Mouse (Mus musculus) midbrain, embryonic 12.5 days (tissue): ENCODE results near the gene Cacna1c. TPM values are rescaled to one million over a fixed set of nuclear protein-coding genes. Genes with fewer than 3 reads are reported as not detected.
A peak's percentile ranks its signal among the peaks of the same experiment; 100 is the strongest.

ENCODE experiments used
- ATAC-seq: fragments of 200-750 bp; cut with Nextera tagmentation; 2 replicates; pipeline ENCODE4 v1.8.0; 2017; ENCODE audit warnings: low read depth, moderate TSS enrichment, moderate library complexity; ENCODE audit not compliant: low FRiP score
- H3K27ac ChIP-seq: fragments of 300-500 bp; sonication (generic); replicated peaks from 2 replicates; pipeline ENCODE4 v1.5.1; 2016; ENCODE audit warnings: mild to moderate bottlenecking
- H3K27me3 ChIP-seq: fragments of 300-500 bp; sonication (generic); 2 replicates; pipeline ENCODE4 v1.6.1; 2016; ENCODE audit warnings: mild to moderate bottlenecking
- H3K36me3 ChIP-seq: fragments of 300-500 bp; sonication (generic); 2 replicates; pipeline ENCODE4 v1.6.1; 2016
- H3K4me1 ChIP-seq: fragments of 300-500 bp; sonication (generic); 2 replicates; pipeline ENCODE4 v1.6.1; 2016
- H3K4me2 ChIP-seq: fragments of 300-500 bp; sonication (generic); replicated peaks from 2 replicates; pipeline ENCODE4 v1.6.1; 2016; ENCODE audit warnings: mild to moderate bottlenecking, moderate library complexity
- H3K4me3 ChIP-seq: fragments of 300-500 bp; sonication (generic); 2 replicates; pipeline ENCODE4 v1.5.1; 2016; ENCODE audit warnings: mild to moderate bottlenecking
- H3K9ac ChIP-seq: fragments of 300-500 bp; sonication (generic); replicated peaks from 2 replicates; pipeline ENCODE4 v1.6.1; 2016; ENCODE audit warnings: mild to moderate bottlenecking, moderate library complexity
- H3K9me3 ChIP-seq: fragments of 300-500 bp; sonication (generic); 2 replicates; pipeline ENCODE4 v1.6.1; 2016; ENCODE audit warnings: mild to moderate bottlenecking
- WGBS: fragments of 180-500 bp; shearing (Covaris S2); methylation state at CpG from one replicate; pipeline ENCODE4 v1.1.7; 2016; 5-methylcytosine and 5-hydroxymethylcytosine counted together
- polyA plus RNA-seq: library from polyadenylated mRNA; unstranded; fragments of >200 nt; fragmentation: Nextera tagmentation; extraction: Ambion mirVana; gene quantifications from 2 replicates; pipeline ENCODE4 v1.2.1, GENCODE M21; 2016

Cacna1c gene
- polyA plus RNA-seq, 1 experiment from 2014 or later = 5.1 TPM

DNA sequence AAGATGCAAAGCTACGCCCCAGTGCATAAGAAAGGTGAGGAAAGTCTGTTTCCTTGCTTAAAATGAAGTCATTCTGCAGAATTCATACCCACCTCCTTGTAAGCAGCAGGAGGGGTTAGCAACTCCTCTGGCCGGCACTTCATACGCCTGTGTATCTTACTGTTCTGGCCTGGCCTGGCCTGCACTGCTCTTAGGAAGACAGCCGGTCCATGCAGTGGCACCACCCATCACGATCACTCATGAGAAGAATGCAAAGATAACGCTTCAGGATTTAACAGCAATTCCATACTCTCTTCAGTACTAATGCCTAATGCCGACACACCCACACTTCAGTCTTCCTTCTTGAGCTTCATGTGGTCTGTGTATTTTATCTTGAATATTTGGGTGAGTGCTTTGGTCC, 8.1 kb upstream of the Cacna1c start:
- Histone ChIP-seq H3K27ac (no peak overlapping the region), H3K27me3 (no peaks in the 10 kb centered on the region), H3K4me2 (no peak overlapping the region), H3K36me3 (peaks cover 28% of the 10 kb centered on the region), H3K9me3 (no peaks in the 10 kb centered on the region), H3K4me3 (no peak overlapping the region), H3K9ac (no peak overlapping the region), H3K4me1 (peaks cover 12% of the 10 kb centered on the region)
- 92% methylated on average over 7 of the region's 7 CpGs for WGBS
- no peak for ATAC-seq

DNA sequence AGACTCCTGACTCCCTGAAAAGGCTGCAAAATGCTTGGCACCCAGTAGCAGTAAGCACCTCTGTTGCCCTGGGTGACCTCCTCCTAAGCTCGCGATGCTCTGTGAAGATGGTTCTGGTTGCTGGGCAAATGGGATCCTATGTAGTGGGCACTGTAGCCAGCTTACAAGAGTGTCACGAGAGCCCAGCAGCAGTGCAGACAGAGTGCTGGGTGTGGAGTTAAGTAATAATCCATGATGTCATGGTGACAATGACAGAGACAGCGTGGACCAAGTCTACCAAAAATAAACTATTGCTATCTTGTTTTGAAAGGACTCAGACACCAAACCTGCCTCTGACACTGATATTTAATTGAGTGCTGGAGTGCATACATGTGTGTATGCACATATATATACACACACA, 5.4 kb upstream of the Cacna1c start:
- no peak for ATAC-seq
- Histone ChIP-seq H3K4me3 (no peak overlapping the region), H3K36me3 (peaks cover 28% of the 10 kb centered on the region), H3K27ac (no peak overlapping the region), H3K9me3 (no peaks in the 10 kb centered on the region), H3K4me2 (no peak overlapping the region), H3K9ac (no peak overlapping the region), H3K4me1 (peaks cover 24% of the 10 kb centered on the region), H3K27me3 (no peaks in the 10 kb centered on the region)
- WGBS = 91% methylated on average over 4 of the region's 4 CpGs

DNA sequence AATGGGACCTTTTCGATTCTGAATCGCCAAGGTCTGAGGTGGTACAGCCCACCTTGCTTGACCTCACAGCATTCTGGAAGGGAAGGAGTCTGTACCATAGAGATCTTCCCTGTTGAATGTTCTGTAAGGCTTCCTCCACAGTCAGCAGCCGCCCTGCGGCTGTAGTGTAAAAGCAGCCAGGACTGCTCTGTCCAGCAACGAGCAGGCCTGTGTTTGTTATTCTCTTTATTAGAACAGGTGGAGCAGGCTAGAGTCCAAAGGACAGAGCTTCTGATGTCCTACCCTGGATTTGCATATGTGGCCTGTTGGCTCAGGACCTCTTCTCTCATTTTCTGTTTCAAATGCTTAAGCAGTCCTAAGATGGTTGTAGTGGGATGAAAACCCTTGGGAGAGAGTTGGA, 4.1 kb upstream of the Cacna1c start:
- H3K27ac ChIP-seq = no peak overlapping the region
- H3K9ac ChIP-seq = no peak overlapping the region
- peaks cover 22% of the 10 kb centered on the region for H3K4me1 ChIP-seq
- H3K36me3 ChIP-seq = peaks cover 28% of the 10 kb centered on the region
- ATAC-seq = no peak
- no peak overlapping the region for H3K4me2 ChIP-seq
- no peak overlapping the region for H3K4me3 ChIP-seq
- no peaks in the 10 kb centered on the region for H3K9me3 ChIP-seq
- WGBS = 83% methylated on average over 5 of the region's 5 CpGs
- H3K27me3 ChIP-seq = no peaks in the 10 kb centered on the region

DNA sequence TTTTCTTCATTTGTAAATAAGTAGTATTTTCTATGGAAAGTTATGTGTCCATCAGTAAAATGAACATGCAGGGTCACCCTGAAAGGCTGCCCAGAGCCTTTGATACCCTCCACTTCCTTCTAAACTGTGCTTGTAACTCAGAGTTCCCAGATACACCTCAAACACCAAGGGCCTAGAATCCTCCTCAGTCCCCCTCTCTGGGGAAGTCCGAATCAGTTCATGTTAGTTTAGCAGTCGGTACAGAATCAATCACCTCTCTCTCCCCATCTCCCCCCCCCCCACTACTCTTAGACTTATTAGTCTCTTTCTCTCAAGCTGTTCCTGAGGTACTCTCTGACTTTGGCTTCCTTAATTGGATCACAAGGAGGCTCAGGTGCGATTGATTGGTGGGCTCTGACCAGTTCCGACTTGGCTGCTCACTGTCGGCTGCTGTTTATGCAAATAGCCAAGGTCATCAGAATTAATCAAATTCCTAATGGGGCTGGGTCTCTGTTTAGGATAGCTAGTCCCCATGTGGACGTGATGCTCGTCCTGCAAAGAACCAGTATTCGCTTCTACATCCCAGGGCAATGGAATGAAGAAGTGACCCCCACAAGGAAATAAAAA, 3.2 kb upstream of the Cacna1c start:
- Histone ChIP-seq H3K27me3 (no peaks in the 10 kb centered on the region), H3K27ac (peak overlapping the region; percentile 27), H3K9me3 (no peaks in the 10 kb centered on the region), H3K4me1 (peaks cover 20% of the 10 kb centered on the region), H3K9ac (no peak overlapping the region), H3K4me2 (peak overlapping the region; percentile 9; the same call in 1 of the 2 replicates), H3K4me3 (no peak overlapping the region), H3K36me3 (peaks cover 31% of the 10 kb centered on the region)
- WGBS = 28% methylated on average over 8 of the region's 8 CpGs
- peak; percentile 35; the same call in 1 of the 2 replicates for ATAC-seq

DNA sequence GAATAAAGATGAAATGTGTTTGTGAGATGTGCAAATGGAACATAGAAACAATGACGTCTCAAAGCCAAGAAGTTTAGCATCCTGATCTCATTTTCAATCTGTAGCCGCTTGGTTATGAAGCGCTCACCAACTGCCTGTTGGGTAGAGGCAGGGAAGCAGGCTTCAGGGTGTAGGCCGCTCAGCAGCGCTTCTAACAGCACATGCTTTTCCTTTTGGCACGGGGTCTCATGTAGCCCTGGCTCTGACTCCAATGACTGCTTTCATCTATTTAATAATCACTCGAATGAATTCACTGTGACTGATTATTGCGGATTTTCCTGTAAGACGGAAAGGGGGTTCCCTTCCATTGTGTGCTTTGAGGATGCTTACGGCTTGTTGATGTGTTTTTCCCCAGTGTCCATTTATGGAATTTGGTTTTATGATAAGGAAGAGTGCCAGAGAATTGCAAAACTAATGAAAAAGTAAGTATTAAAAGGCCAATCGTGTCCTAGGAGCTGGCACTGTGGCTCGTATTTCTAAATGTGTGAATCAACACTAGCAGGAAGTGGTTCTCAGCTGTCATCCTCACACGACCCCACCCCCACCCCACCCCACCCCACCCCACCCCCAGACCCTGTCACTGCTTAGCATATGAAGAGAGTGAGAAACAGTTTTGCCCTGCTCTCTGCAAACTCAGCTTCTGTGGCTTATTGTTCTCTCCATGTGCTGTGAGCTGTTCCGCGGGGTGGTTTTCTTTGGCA, 2.5 kb upstream of the Cacna1c start:
- H3K27me3 ChIP-seq = no peaks in the 10 kb centered on the region
- peaks cover 31% of the 10 kb centered on the region for H3K36me3 ChIP-seq
- H3K4me2 ChIP-seq = peak overlapping the region; percentile 9; the same call in 1 of the 2 replicates
- peak; percentile 88 for ATAC-seq
- H3K9me3 ChIP-seq = no peaks in the 10 kb centered on the region
- H3K4me3 ChIP-seq = no peak overlapping the region
- no peak overlapping the region for H3K9ac ChIP-seq
- H3K27ac ChIP-seq = peak overlapping the region; percentile 27
- H3K4me1 ChIP-seq = peaks cover 20% of the 10 kb centered on the region
- 40% methylated on average over 15 of the region's 15 CpGs for WGBS

DNA sequence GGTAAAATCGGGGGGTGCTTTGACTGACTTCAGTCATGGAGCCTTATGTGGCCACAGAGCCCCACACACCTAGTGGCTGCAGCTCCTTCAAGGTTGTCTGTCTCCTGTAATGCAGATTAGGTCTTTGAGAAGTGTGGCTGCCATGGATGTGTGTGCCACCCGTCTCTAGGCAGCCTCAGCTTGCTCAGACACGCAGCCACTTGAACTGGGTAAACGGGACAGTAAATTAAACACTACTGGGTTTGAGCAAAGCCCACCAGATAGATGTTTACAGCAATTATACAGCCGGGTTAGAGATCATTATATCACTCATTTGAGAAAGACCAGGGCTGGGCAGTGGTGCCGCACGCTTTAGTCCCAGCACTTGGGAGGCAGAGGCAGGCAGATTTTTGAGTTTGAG, 1.6 kb downstream of the Cacna1c start:
- no peak for ATAC-seq
- Histone ChIP-seq H3K27me3 (no peaks in the 10 kb centered on the region), H3K9me3 (no peaks in the 10 kb centered on the region), H3K9ac (no peak overlapping the region), H3K4me3 (no peak overlapping the region), H3K36me3 (peaks cover 49% of the 10 kb centered on the region), H3K27ac (no peak overlapping the region), H3K4me1 (peaks cover 15% of the 10 kb centered on the region), H3K4me2 (no peak overlapping the region)
- WGBS = 88% methylated on average over 7 of the region's 7 CpGs

DNA sequence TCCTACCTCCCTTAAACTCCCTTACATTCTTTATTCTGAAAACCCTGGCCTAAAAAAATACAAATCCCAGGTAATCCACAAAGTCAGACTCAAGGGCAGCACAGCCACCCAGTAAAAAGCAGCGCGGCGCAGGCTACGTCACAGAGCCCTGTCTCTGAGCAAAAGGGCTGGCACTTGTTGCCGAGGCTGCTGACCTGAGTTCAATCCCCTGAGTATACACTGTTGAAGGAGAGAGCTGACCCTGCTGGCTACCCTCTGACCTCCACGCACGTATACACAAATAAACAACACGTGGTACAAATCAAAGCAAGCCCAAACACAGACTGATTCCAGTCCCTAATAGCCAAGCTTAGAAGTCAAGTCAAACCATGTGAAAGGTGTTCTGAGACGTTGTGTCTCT, 2.1 kb downstream of the Cacna1c start:
- H3K9ac ChIP-seq = no peak overlapping the region
- no peak for ATAC-seq
- H3K4me2 ChIP-seq = no peak overlapping the region
- H3K4me1 ChIP-seq = peaks cover 11% of the 10 kb centered on the region
- 80% methylated on average over 9 of the region's 9 CpGs for WGBS
- H3K4me3 ChIP-seq = no peak overlapping the region
- peaks cover 52% of the 10 kb centered on the region for H3K36me3 ChIP-seq
- no peaks in the 10 kb centered on the region for H3K27me3 ChIP-seq
- H3K27ac ChIP-seq = no peak overlapping the region
- no peaks in the 10 kb centered on the region for H3K9me3 ChIP-seq

DNA sequence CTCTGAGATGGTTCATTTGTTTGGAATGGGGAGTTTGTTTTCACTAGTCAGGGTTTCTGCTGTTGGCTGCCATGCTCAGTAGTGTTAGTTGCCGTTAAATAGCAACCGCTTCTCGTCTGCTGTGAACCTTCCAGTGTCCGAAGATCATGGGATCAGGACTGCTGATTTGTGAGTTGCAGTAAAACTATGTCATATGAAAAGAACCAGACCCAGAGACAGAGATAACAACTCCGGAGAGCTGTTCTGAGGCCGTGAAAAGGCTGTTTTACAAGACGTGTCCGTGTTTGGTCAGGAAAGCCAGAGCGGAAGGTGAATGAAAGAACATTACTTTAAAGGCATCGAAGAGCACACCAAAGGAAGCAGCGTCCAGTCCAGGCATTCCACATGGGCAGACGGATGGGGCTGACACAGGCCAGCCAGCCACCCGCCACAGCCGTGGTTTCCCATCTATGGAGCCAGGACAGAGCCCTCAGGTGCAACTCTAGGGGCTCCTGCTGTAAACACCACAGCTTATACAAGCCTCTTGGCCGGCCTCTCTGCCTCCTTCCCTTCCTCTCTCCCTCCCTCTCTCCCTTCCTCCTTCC, 2.6 kb downstream of the Cacna1c start:
- no peak for ATAC-seq
- Histone ChIP-seq H3K36me3 (peaks cover 52% of the 10 kb centered on the region), H3K4me2 (no peak overlapping the region), H3K27ac (no peak overlapping the region), H3K9me3 (no peaks in the 10 kb centered on the region), H3K27me3 (no peaks in the 10 kb centered on the region), H3K4me1 (peaks cover 6% of the 10 kb centered on the region), H3K9ac (no peak overlapping the region), H3K4me3 (no peak overlapping the region)
- 90% methylated on average over 15 of the region's 15 CpGs for WGBS

DNA sequence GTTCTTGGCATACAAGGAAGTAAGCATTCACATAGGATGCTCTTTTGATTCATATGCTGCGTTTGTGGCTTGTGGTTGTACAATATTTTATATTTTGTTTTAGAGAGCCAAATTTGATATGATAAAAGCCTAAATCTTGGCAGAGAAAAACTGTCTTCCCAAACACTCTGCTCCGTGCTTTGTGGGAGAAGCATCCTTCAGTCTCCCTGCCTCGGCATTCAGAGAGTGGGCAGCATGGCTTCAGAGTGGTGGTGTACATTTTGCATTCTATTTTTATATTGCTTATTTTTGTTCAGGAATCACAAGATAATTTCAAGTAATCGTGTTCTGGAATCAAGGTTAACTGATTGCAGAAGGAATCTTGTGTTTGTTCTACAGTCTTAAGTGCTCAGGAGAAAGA, 4.7 kb downstream of the Cacna1c start:
- ATAC-seq = no peak
- H3K4me1 ChIP-seq = no peaks in the 10 kb centered on the region
- H3K27ac ChIP-seq = no peak overlapping the region
- 95% methylated on average over 4 of the region's 4 CpGs for WGBS
- H3K9ac ChIP-seq = no peak overlapping the region
- H3K4me3 ChIP-seq = no peak overlapping the region
- H3K27me3 ChIP-seq = no peaks in the 10 kb centered on the region
- no peak overlapping the region for H3K4me2 ChIP-seq
- no peaks in the 10 kb centered on the region for H3K9me3 ChIP-seq
- H3K36me3 ChIP-seq = peaks cover 63% of the 10 kb centered on the region

DNA sequence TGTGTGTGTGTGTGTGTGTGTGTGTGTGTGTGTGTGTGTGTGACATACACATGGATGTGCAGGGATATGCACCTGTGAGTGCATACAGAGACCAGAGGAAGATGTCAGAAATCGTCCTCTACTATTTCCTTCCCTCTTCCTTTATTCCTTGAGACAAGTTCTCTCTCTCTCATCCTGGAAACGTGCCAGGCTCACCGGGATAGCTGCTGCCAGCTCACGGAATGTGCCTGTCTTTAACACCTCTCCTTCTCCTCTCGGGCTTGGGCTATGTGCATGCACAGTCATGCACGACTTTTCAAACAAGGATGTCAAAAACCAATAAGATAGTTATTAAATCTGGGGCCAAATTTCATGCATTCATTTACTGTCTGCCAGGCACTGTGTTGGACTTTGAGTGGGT, 8.6 kb downstream of the Cacna1c start:
- H3K27me3 ChIP-seq = no peaks in the 10 kb centered on the region
- H3K36me3 ChIP-seq = peaks cover 51% of the 10 kb centered on the region
- 0 out of 2 replicates have a peak, but pooled peaks cover 6% of the 10 kb centered on the region for H3K4me1 ChIP-seq
- no peak overlapping the region for H3K4me2 ChIP-seq
- H3K27ac ChIP-seq = no peak overlapping the region
- no peak overlapping the region for H3K9ac ChIP-seq
- no peaks in the 10 kb centered on the region for H3K9me3 ChIP-seq
- ATAC-seq = no peak
- H3K4me3 ChIP-seq = no peak overlapping the region
- 90% methylated on average over 6 of the region's 6 CpGs for WGBS

DNA sequence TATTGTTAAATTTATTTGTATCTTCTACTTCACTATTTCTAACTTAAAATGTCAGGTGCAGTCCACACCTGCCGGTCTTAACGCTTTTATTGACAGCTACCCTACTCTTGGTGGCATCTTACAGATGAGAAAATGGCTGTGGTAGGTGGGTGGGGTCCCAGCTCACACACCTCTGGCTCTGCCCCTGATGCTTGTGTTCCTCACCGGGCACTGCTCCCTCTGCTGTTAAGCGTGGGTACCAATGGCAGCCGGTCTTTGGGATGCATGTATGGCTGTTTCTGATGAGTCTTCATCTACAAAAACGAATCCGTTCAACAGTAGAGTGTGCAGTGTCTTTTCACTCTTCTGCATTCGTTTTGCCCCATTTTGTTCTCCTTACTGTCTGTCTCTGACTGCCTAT, 9.6 kb downstream of the Cacna1c start:
- no peak overlapping the region for H3K9ac ChIP-seq
- H3K27me3 ChIP-seq = no peaks in the 10 kb centered on the region
- H3K4me3 ChIP-seq = no peak overlapping the region
- H3K27ac ChIP-seq = no peak overlapping the region
- H3K9me3 ChIP-seq = no peaks in the 10 kb centered on the region
- 65% methylated on average over 8 of the region's 8 CpGs for WGBS
- 0 out of 2 replicates have a peak, but pooled peaks cover 6% of the 10 kb centered on the region for H3K4me1 ChIP-seq
- H3K36me3 ChIP-seq = peaks cover 44% of the 10 kb centered on the region
- no peak overlapping the region for H3K4me2 ChIP-seq
- no peak for ATAC-seq

DNA sequence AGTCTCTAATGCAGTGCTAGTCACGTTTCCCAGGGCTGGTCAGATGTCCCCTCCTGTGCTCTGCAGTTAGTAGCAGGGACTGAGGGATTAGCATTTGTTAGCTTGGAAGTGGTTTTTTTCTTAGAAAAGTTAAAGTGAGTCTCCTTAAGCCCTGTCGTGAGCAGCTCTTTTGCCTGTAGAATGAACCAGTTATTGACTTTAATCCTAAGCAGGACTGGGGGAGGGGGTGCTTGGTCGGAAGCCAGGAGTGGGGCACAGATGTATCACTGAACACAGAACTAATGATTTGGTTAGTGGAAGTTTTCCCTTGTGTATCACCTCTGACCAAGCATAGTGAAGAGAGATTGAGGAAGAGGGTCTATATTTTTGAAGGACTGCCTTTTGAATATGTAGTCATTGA, 12.4 kb downstream of the Cacna1c start:
- peak; percentile 56; the same call in 1 of the 2 replicates for ATAC-seq
- Histone ChIP-seq H3K27ac (no peak overlapping the region), H3K4me2 (no peak overlapping the region), H3K9me3 (no peaks in the 10 kb centered on the region), H3K9ac (no peak overlapping the region), H3K4me1 (peaks cover 7% of the 10 kb centered on the region; the same call in 1 of the 2 replicates), H3K4me3 (no peak overlapping the region), H3K27me3 (no peaks in the 10 kb centered on the region), H3K36me3 (peaks cover 25% of the 10 kb centered on the region)
- 28% methylated on average over 3 of the region's 3 CpGs for WGBS
